Mouse (Mus musculus): Measurements from ENCODE around the gene Olfr1143.

The Olfr1143 gene

DNA sequence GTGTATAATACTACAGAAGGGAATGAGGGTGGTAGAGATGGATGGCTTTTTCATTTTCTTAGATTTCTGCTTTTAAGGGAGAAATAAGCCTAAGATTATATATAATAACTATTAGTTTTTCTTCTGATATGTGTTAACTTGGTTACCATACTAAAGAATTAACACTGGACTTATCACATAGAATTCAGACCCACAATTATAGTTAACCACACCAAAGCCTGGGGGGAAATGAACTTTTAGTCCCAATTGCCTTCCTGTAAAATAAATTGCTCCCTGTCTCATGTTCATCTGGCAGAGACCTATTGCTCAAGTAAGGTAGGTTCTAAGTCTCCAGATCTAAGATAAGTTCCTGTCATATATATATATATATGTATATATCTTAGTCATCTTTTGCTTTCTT is at the start of gene Olfr1143:
Olfr1143 (plus strand) TSS at position 301 of the 400 bp plus-strand sequence.
- DNase-seq = no peak

DNA sequence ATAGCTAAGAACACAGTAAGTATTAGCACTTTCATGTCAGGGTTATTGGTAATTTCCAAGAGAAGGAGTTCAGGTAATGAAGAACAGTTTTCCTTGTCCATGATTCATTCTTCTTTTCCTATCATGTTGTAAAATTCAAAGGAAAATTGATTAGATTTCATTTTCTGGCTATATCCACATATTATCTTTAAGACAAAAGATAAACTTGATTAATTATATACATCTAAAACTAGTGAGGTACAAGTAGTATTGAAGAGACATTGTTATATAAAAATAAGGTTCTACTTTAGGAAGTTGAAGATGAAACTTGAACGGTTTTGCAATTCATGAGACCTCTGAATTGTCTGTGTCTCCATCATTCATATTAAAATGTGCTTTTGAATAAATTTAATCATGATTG is 46.5 kb upstream of the Olfr1143 start, which contains the start of gene Olfr1141:
Olfr1141 (minus strand) TSS at position 101 of the 400 bp plus-strand sequence.
- DNase-seq = no peak

DNA sequence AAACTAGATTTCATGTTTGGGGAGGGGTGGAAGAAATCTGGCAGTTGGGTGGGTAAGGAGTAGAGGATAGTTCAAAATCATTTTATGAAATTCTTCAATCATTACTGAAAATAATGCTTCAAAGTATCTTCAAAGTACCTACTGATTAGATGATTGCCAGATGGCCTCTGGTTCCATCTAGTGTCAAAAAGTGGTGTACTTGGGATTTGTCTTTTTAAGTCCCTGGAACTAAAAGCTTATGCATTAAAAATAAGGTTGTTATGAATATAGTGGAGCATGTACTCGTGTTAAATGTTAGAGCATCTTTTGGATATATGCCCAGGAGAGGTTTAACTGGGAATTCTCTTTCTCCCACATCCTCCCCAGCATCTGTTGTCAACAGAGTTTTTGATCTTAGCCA is 24.2 kb upstream of the Olfr1143 start:
- DNase-seq = no peak

DNA sequence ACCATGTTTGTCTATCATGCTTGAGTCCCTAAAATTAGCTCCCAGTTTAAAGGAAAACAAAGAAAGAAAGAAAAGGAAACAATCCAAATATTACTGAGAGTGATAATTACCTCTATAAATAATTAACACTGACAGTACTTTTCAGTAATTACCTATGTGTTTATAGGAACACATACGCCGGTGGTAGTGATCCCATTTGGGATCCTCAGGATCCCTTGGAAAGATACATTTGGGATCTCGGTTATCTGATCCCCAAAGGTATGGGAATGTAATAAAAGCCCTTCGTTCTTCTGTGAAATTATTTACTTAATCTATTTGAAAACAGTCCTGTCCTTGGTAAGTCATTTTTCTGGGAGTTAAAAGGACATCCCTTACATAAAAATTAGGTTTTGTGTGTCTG is 21.2 kb upstream of the Olfr1143 start, which contains the start of gene Olfr152:
Olfr152 (plus strand) TSS at position 301 of the 400 bp plus-strand sequence.
- DNase-seq = no peak

GRCm38 (mm10) chr2:87809522-87809921 is 9.1 kb downstream of the Olfr1143 start, which contains the start of gene Olfr1145:
Gene Olfr1145 (plus strand): TSS chr2:87809822.
- DNase-seq = no peak

DNA sequence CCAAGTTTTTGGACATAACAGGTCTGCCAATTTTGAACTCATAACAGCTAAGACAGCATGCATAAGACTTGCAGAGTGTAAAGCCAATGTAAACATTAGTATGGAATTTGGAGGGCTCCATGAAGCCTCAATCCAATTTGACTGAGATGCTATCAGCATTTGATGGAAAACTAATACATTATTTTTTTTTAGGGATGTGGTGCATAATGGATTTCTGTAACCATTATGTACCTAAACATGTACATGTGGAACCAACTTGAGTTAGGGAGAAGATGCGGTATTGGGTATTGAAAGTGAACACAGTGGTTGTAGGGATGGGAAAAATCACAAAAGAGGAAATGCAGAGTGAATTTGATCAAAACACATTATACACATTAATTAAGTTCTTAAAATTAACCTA is 29.8 kb downstream of the Olfr1143 start, which contains the start of gene Olfr1148:
Olfr1148 (plus strand) TSS at position 301 of the 400 bp plus-strand sequence.
- no peak for DNase-seq

DNA sequence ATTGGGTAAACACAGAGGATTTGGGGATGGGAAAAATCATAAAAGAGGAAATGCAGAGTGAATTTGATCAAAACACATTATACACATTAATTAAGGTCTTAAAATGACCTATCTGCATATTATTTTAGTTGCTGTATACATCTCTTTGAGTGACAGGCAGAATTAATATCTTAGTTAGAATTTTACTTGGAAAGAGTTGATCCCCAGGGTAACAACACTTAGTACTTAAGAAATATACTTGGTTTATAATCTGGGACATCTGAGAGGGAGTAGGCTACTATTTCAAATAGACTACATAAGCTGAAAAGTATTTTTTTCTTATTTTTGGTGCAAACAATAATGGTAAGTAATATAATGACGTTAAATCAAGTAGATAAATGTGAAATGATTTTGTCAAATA is 43.3 kb downstream of the Olfr1143 start, which contains the start of gene Olfr1150-ps1:
Olfr1150-ps1 (plus strand) TSS at position 301 of the 400 bp plus-strand sequence.
- DNase-seq = no peak
